Comparison of ENCODE assay signal across 9 mouse cellular contexts in genomic region chr4:32508996-32509395, GRCm38 (mm10).
A peak's percentile ranks its signal among the peaks of the same experiment; 100 is the strongest.
DNase-seq lines count a peak whose midpoint lies in the region; ATAC-seq and TF ChIP-seq lines count a peak whose summit lies in the region.
"Had no signal": no experiment of that assay in that cellular context is flagged by ENCODE, and none has a peak within 500 bp of the region (broad histone marks: within the 10 kb centered on the region; RNA-seq: fewer than 3 reads in every experiment).

No protein-coding gene starts in this region.

- no peaks in the 10 kb centered on the region for H3K9me3 ChIP-seq in heart, embryonic 10.5 days
- H3K9me3 ChIP-seq in forebrain, postnatal 0 days (ENCODE audit: low read length): no peaks in the 10 kb centered on the region
- H3K9me3 ChIP-seq in limb, embryonic 15.5 days: no peaks in the 10 kb centered on the region

- peaks cover 34% of the 10 kb centered on the region for H3K4me1 ChIP-seq in heart, embryonic 10.5 days
- peaks cover 23% of the 10 kb centered on the region for H3K4me1 ChIP-seq in cortical plate, adult 2 months (ENCODE audit: control insufficient read depth, insufficient read depth, low read length)
- peaks cover 27% of the 10 kb centered on the region for H3K4me1 ChIP-seq in forebrain, postnatal 0 days (ENCODE audit: insufficient read depth)
- H3K4me1 ChIP-seq in limb, embryonic 15.5 days: peaks cover 30% of the 10 kb centered on the region

- no peak for TF ChIP-seq CTCF in cortical plate, adult 2 months (IDR thresholded peaks at IDR 0.05; ENCODE audit: extremely low read depth, insufficient read depth, low read length)
- TF ChIP-seq CTCF in forebrain, postnatal 0 days (IDR thresholded peaks at IDR 0.05; ENCODE audit: low read depth): no peak

- 46% methylated on average over 8 of the region's 8 CpGs for WGBS in heart, embryonic 10.5 days
- 8% methylated on average over 8 of the region's 8 CpGs for WGBS in forebrain, postnatal 0 days
- WGBS in limb, embryonic 15.5 days: 26% methylated on average over 8 of the region's 8 CpGs

- DNase-seq in heart, embryonic 10.5 days (ENCODE audit: low spot score): no peak
- DNase-seq in heart, adult 9 months (ENCODE audit: low spot score in 2 of 2): no peak
- DNase-seq in forebrain, postnatal 0 days: peak; percentile 55
- DNase-seq in kidney, postnatal 14 days: no peak
- no peak for DNase-seq in frontal cortex, postnatal 14 days (ENCODE audit: low spot score in 2 of 2)
- DNase-seq: lung, adult 2 months had no signal

- H3K9ac ChIP-seq in forebrain, postnatal 0 days: 0 out of 2 replicates have a peak overlapping the region, but pooled peaks have one; percentile 1
- H3K9ac ChIP-seq in limb, embryonic 15.5 days: no peak overlapping the region

- H3K27ac ChIP-seq in heart, embryonic 10.5 days: peak overlapping the region; percentile 53; the same call in 1 of the 2 replicates
- peak overlapping the region; percentile 21; the same call in 1 of the 2 replicates for H3K27ac ChIP-seq in cortical plate, adult 2 months (ENCODE audit: insufficient read depth, low read length)
- H3K27ac ChIP-seq in forebrain, postnatal 0 days (ENCODE audit: low read depth, low read length): peak overlapping the region; percentile 82
- H3K27ac ChIP-seq in limb, embryonic 15.5 days: peak overlapping the region; percentile 67

- peak overlapping the region; percentile 13; the same call in 1 of the 2 replicates for H3K4me2 ChIP-seq in forebrain, postnatal 0 days (ENCODE audit: low read depth)
- no peak overlapping the region for H3K4me2 ChIP-seq in limb, embryonic 15.5 days

- no peaks in the 10 kb centered on the region for H3K27me3 ChIP-seq in heart, embryonic 10.5 days (ENCODE audit: insufficient read depth, poor library complexity, severe bottlenecking)
- no peaks in the 10 kb centered on the region for H3K27me3 ChIP-seq in forebrain, postnatal 0 days (ENCODE audit: insufficient read depth, low read length)
- H3K27me3 ChIP-seq in limb, embryonic 15.5 days: no peaks in the 10 kb centered on the region

- H3K36me3 ChIP-seq in heart, embryonic 10.5 days: 0 out of 2 replicates have a peak, but pooled peaks cover 5% of the 10 kb centered on the region
- H3K36me3 ChIP-seq in forebrain, postnatal 0 days (ENCODE audit: insufficient read depth): no peaks in the 10 kb centered on the region
- no peaks in the 10 kb centered on the region for H3K36me3 ChIP-seq in limb, embryonic 15.5 days

- H3K4me3 ChIP-seq in heart, embryonic 10.5 days: no peak overlapping the region
- H3K4me3 ChIP-seq in cortical plate, adult 2 months (ENCODE audit: insufficient read depth, low read length): no peak overlapping the region
- H3K4me3 ChIP-seq in forebrain, postnatal 0 days (ENCODE audit: low read depth, low read length): no peak overlapping the region
- H3K4me3 ChIP-seq in limb, embryonic 15.5 days: no peak overlapping the region

- ATAC-seq in forebrain, postnatal 0 days: peak; percentile 58
- ATAC-seq in limb, embryonic 15.5 days (ENCODE audit: insufficient number of reproducible peaks, low FRiP score, low TSS enrichment, low read depth): no peak
- ATAC-seq in monocyte, adult 5-6 weeks (replicated peaks; ENCODE audit: insufficient number of reproducible peaks, low FRiP score, low TSS enrichment, poor library complexity, severe bottlenecking): no peak

- no peak for TF ChIP-seq POLR2A in cortical plate, adult 2 months (IDR thresholded peaks at IDR 0.05; ENCODE audit: extremely low read depth, insufficient read depth, low read length)

Comparison
In these comparisons a context has a peak if more than half of its experiments do, and no peak if none do; other contexts are left out.
1. H3K27ac ChIP-seq: peak in every context shown above with its lines; median percentile 82 in forebrain, postnatal 0 days; 67 in limb, embryonic 15.5 days; 53 in heart, embryonic 10.5 days; 21 in cortical plate, adult 2 months.